Mouse (Mus musculus): ENCODE data around the gene Ifi209. TPM values are rescaled to one million over a fixed set of nuclear protein-coding genes. Genes with fewer than 3 reads are reported as not detected.

The Ifi209 gene
- total RNA-seq (2023), result 100 to 1,000 TPM; 112 to 145 TPM

DNA sequence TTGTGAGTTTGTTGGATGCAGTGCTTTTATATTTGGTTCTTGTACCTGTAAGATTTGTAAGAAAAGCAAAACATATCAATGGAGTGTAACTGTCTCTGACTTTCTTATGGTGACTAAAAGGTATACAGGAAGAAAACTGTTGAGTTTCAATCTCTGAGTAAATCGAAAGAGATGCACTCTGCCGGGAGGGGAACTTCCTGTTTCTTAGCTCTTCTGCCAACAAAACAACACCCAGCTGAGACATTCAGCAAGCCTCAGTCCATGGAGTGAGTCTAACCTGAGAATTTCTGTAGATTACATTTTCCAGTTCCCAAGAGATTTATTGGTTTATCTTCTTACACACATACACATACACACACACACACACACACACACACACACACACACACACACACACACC is at the start of gene Ifi209:
Ifi209 (plus strand) TSS at position 296 of the 400 bp plus-strand sequence.

GRCm38 (mm10) chr1:173598838-173599494 is 31.8 kb upstream of the Ifi209 start, which contains the start of gene Ifi213:
TSS of gene Ifi213 (minus strand) at chr1:173599274.

GRCm38 (mm10) chr1:173673458-173674097 is 42.9 kb downstream of the Ifi209 start, which contains the start of gene Ifi208:
TSS of gene Ifi208 (plus strand) at chr1:173673675.

Other genes starting within 250 kb of the Ifi209 start
- 100 to 1,000 TPM; 121 to 135 TPM for gene Ifi206, start 139.9 kb upstream of the Ifi209 start, total RNA-seq (2023)
- 10 to 100 TPM; 44.9 to 54.5 TPM for gene Ifi214, start 95.0 kb upstream of the Ifi209 start, total RNA-seq (2023)
- gene Ifi213, start 31.6 kb upstream of the Ifi209 start, total RNA-seq (2023), result 100 to 1,000 TPM; 182 to 213 TPM
- 100 to 1,000 TPM; 112 to 129 TPM for gene Ifi208, start 42.8 kb downstream of the Ifi209 start, total RNA-seq (2023)
- 1 to 10 TPM; 1.2 TPM for gene Ifi207, start 110.8 kb downstream of the Ifi209 start, total RNA-seq (2023)
- 1 to 10 TPM; 8.2 to 8.3 TPM for gene Ifi204, start 136.0 kb downstream of the Ifi209 start, total RNA-seq (2023)

All from T-cell, adult 66 days (primary cell).